Mouse (Mus musculus) liver, embryonic 14.5 days (tissue): ENCODE measurements around the gene Wnt1. TPM values are rescaled to one million over a fixed set of nuclear protein-coding genes. Genes with fewer than 3 reads are reported as not detected.

Experiments
- ATAC-seq: fragments of 200-750 bp; cut with Nextera tagmentation; 2 replicates; pipeline ENCODE4 v1.8.0; 2017; ENCODE audit warnings: moderate number of reproducible peaks, mild to moderate bottlenecking, moderate library complexity; ENCODE audit not compliant: insufficient read depth
- DNase-seq, 3 experiments: peaks; one replicate each; pipeline ENCODE4 v3.0.0-alpha.2; 2012 to 2013; ENCODE audit warnings: low read depth in 3 of 3, low spot score in 3 of 3
- H3K27ac ChIP-seq: fragments of 300-500 bp; sonication (generic); 2 replicates; pipeline ENCODE4 v1.5.1; 2014; ENCODE audit warnings: moderate library complexity, mild to moderate bottlenecking, control low read depth, inconsistent platforms
- H3K27me3 ChIP-seq: fragments of 300-500 bp; sonication (generic); 2 replicates; pipeline ENCODE4 v1.6.1; 2014; ENCODE audit warnings: mild to moderate bottlenecking, low read length, moderate library complexity; ENCODE audit not compliant: control insufficient read depth, insufficient read depth
- H3K36me3 ChIP-seq: fragments of 300-500 bp; sonication (generic); replicated peaks from 2 replicates; pipeline ENCODE4 v1.6.1; 2014; ENCODE audit warnings: low read depth; ENCODE audit not compliant: control insufficient read depth, insufficient read depth
- H3K4me1 ChIP-seq, 2 experiments: fragments of 200-500 bp in 1 of 2; fragments of 300-500 bp in 1 of 2; sonication (generic) in 1 of 2; replicated peaks; 2 replicates each; pipeline ENCODE4 v1.6.1; 2012 to 2014; ENCODE audit warnings: antibody characterized with exemption in 1 of 2, inconsistent platforms in 1 of 2, low read length in 1 of 2; ENCODE audit not compliant: control insufficient read depth in 2 of 2, insufficient read depth in 2 of 2
- H3K4me2 ChIP-seq: fragments of 300-500 bp; sonication (generic); 2 replicates; pipeline ENCODE4 v1.6.1; 2014; ENCODE audit warnings: low read depth, mild to moderate bottlenecking, control low read depth, moderate library complexity
- H3K4me3 ChIP-seq, 2 experiments: fragments of 200-500 bp in 1 of 2; fragments of 300-500 bp in 1 of 2; sonication (generic) in 1 of 2; 2 replicates each; pipeline ENCODE4 v1.5.1; 2012 to 2014; ENCODE audit warnings: low read depth in 2 of 2, low read length in 2 of 2, mild to moderate bottlenecking in 2 of 2, control low read depth in 1 of 2, inconsistent platforms in 1 of 2, moderate library complexity in 1 of 2; ENCODE audit not compliant: insufficient read depth in 1 of 2
- H3K9ac ChIP-seq: fragments of 300-500 bp; sonication (generic); replicated peaks from 2 replicates; pipeline ENCODE4 v1.6.1; 2014; ENCODE audit warnings: mild to moderate bottlenecking, control low read depth, moderate library complexity
- H3K9me3 ChIP-seq: fragments of 300-500 bp; sonication (generic); 2 replicates; pipeline ENCODE4 v1.6.1; 2016; ENCODE audit warnings: low read length, mixed read lengths; ENCODE audit not compliant: control insufficient read depth
- CTCF ChIP-seq: IDR thresholded peaks from 2 replicates; pipeline ENCODE4 v1.5.1; 2016; ENCODE audit warnings: antibody characterized with exemption, low read depth, control low read depth
- EP300 ChIP-seq: IDR thresholded peaks from 2 replicates; pipeline ENCODE4 v1.6.1; 2016; ENCODE audit warnings: antibody characterized with exemption, low read depth
- WGBS: fragments of 180-500 bp; shearing (Covaris S2); extraction: QIAGEN DNeasy Blood & Tissue Kit; methylation state at CpG from one replicate; pipeline ENCODE4 v1.1.7; 2014; ENCODE audit not compliant: insufficient replicate concordance; 5-methylcytosine and 5-hydroxymethylcytosine counted together
- polyA plus RNA-seq, 2 experiments: library from polyadenylated mRNA; depleted of rRNA in 1 of 2; stranded (reverse) in 1 of 2; unstranded in 1 of 2; fragments of >200 nt; fragmentation: Nextera tagmentation in 1 of 2; extraction: Ambion mirVana in 1 of 2; gene quantifications; 2 replicates each; pipeline versions ENCODE4 v1.2.1 to v1.2.3; 2012 to 2014

Gene Wnt1
- polyA plus RNA-seq, 2 experiments = not detected

DNA sequence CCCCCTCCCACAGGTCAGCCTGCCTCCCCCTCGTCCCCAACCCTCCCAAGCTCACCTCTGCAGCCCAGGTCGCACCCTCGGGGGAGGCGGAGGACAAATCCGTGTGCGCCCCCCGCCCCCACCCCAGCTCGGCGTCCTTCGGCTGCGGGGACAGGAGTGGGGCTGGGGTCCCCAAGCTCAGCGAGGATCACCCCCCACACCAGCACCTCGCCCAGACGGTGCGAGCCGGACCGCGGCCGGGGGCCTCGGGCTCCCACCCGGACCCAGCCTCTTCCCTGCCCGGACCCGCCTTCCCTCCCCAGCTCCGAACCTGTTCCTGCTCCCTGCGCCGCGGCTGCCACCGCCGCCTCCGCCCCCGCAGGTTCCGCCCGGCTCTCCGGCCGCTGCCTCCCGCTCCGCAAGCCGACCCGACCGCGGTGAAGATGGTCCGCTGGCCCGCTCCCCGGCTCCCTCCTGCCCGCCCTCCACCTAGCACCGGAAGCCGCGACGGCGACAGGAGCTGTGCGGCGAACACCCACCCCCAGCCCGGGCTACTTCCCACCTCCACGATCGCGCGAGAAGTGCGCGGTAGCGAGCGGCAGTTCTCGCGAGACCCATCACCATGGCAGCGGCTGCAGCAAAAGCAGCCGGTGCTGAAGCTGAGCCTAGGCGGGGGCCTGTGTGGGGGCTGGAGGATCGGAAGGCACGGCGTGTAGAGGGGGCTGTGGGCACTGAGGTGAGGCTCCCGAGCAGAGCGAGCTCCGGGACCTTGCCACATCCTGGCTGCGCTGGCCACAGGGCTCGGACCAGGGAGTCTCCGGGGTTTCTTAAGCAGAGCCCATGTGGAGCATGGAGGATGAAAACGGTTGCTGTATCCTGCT lies 26.8 kb upstream of the Wnt1 start, which contains the start of gene Arf3:
TSS of gene Arf3 (minus strand) at position 545 of the 860 bp plus-strand sequence.
- Histone ChIP-seq H3K27me3 (peaks cover 5% of the 10 kb centered on the region), H3K36me3 (no peaks in the 10 kb centered on the region), H3K27ac (no peak within 1 kb of the TSS), H3K4me1 (peaks cover 0 to 6% of the 10 kb centered on the region in 2 experiments; a peak in 3 of 4 replicates), H3K4me3 (peak within 1 kb of the TSS; percentile 71 to 91), H3K9me3 (no peaks in the 10 kb centered on the region), H3K4me2 (peak within 1 kb of the TSS; percentile 98), H3K9ac (peak within 1 kb of the TSS; percentile 72)
- WGBS = under 1% methylated on average over 72 of the region's 76 CpGs
- DNase-seq (peak; percentile 74 to 79 (median 75)), ATAC-seq (peak; percentile 83)
- TF ChIP-seq EP300 = peak; percentile 76
- TF ChIP-seq CTCF = no peak

DNA sequence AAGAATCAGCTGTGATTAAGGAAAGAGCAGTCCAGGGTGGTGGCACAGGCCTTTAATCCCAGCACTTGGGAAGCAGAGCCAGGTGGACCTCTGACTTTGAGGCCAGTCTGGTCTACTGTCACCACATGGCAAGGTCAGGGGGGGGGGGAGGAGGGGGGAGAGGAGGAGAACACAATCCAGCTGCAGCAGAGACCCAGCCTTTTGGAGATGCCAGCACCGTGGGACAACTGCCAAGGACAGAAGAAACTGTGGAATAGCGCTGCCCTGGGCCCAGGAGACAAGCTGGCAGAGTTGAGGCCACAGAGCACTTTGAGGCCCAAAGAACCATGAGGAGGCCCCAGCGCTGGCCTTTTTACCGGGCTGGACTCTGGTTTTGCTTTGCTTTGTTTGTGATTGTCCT lies 23.7 kb upstream of the Wnt1 start:
- WGBS = 53% methylated on average over 4 of the region's 4 CpGs
- H3K36me3 ChIP-seq = no peaks in the 10 kb centered on the region
- H3K9me3 ChIP-seq = no peaks in the 10 kb centered on the region
- DNase-seq (no peak), ATAC-seq (no peak)
- H3K4me2 ChIP-seq = no peak overlapping the region
- no peak overlapping the region for H3K27ac ChIP-seq
- TF ChIP-seq EP300 = no peak
- no peak for TF ChIP-seq CTCF
- peaks cover 0 to 6% of the 10 kb centered on the region in 2 experiments; a peak in 3 of 4 replicates for H3K4me1 ChIP-seq
- H3K27me3 ChIP-seq = peaks cover 5% of the 10 kb centered on the region
- no peak overlapping the region for H3K9ac ChIP-seq
- no peak overlapping the region for H3K4me3 ChIP-seq

DNA sequence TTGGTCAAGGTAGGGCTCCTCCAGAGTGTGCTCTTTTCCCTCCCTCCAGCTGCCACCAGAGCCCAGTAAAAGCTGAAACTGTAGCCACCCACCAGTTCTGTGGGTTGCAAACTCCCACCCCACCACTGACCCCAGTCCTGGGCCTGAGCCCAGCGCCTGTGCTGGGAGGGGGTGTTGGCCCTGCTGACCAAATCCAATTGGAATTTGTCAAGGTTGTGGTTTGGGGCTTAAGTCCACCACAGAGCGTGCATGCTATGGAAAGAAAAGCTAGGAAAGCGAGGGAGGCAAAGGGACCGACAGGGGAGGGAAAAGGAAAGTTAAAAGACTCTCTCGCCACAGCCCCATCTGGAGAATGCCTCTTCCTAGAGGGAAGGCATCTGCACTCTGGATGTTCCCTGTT lies 21.4 kb upstream of the Wnt1 start:
- WGBS = 45% methylated on average over 5 of the region's 5 CpGs
- peaks cover 0 to 2% of the 10 kb centered on the region in 2 experiments; a peak in 2 of 4 replicates for H3K4me1 ChIP-seq
- H3K36me3 ChIP-seq = no peaks in the 10 kb centered on the region
- no peak overlapping the region for H3K9ac ChIP-seq
- no peak overlapping the region for H3K4me2 ChIP-seq
- no peak for DNase-seq
- no peak for TF ChIP-seq EP300
- no peak for TF ChIP-seq CTCF
- no peak for ATAC-seq
- H3K4me3 ChIP-seq = no peak overlapping the region
- no peak overlapping the region for H3K27ac ChIP-seq
- peaks cover 23% of the 10 kb centered on the region for H3K27me3 ChIP-seq
- H3K9me3 ChIP-seq = no peaks in the 10 kb centered on the region

DNA sequence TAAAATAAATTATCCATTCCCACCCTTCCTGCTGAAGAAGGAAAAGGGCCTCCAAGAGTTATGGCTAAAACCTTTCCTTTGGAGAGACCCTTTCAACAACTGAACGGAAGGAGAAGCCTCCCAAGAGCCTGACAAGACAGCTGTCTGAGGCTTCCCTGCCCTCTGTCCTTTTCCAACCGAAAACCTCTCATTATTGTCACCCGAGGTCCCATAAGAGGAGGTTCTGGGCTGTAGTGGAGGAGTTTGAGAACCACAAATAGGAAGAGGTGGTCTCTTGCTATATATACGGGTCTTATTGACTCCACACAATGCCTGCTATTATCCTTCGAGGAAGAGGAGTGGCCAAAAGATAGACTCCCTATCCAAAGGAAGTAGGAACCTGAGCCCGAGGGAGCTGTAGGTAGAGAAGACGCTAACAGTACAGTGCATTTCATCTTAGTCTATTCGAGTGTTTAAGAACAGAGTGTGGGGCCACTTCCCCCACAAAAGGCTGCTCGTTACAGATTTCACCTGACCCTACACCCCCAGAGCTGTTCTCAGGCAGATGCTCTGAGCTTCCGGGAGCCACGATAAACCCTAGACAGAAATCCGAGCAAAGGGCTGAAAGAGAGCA lies 17.7 kb upstream of the Wnt1 start:
- no peak overlapping the region for H3K27ac ChIP-seq
- H3K9ac ChIP-seq = no peak overlapping the region
- ATAC-seq (no peak), DNase-seq (no peak)
- WGBS = 4% methylated on average over 12 of the region's 12 CpGs
- H3K9me3 ChIP-seq = no peaks in the 10 kb centered on the region
- peaks cover 55% of the 10 kb centered on the region for H3K27me3 ChIP-seq
- peaks cover 0 to 2% of the 10 kb centered on the region in 2 experiments; a peak in 2 of 4 replicates for H3K4me1 ChIP-seq
- peak overlapping the region; percentile 66 for H3K4me2 ChIP-seq
- H3K36me3 ChIP-seq = no peaks in the 10 kb centered on the region
- peak overlapping the region in 1 of 2 experiments; percentile 40; a peak in 1 of 4 replicates for H3K4me3 ChIP-seq
- no peak for TF ChIP-seq CTCF
- TF ChIP-seq EP300 = no peak
